Mouse (Mus musculus): Measurements from ENCODE around the gene Mtfr1l. TPM values are rescaled to one million over a fixed set of nuclear protein-coding genes. Genes with fewer than 3 reads are reported as not detected.
A peak's percentile ranks its signal among the peaks of the same experiment; 100 is the strongest.

The Mtfr1l gene
- polyA plus RNA-seq, 1 experiment from 2014 or later, result 170 TPM

GRCm38 (mm10) chr4:134514309-134514930 lies 20.8 kb downstream of the Mtfr1l start:
- Histone ChIP-seq H3K27ac (replicated peaks in 1 of 2; ENCODE audit: control insufficient read depth in 1 of 2, insufficient read depth in 1 of 2, low read depth in 2 of 2, low read length in 2 of 2) (no peak overlapping the region), H3K27me3 (ENCODE audit: control insufficient read depth, insufficient read depth, low read length) (no peaks in the 10 kb centered on the region), H3K9ac (ENCODE audit: low read length) (no peak overlapping the region), H3K9me3 (ENCODE audit: control insufficient read depth, low read length) (no peaks in the 10 kb centered on the region), H3K36me3 (ENCODE audit: control insufficient read depth, insufficient read depth, low read length) (0 out of 2 replicates have a peak, but pooled peaks cover 4% of the 10 kb centered on the region), H3K4me3 (ENCODE audit: control insufficient read depth in 1 of 2, insufficient read depth in 1 of 2, low read depth in 1 of 2, low read length in 2 of 2) (no peak overlapping the region), H3K4me1 (ENCODE audit: control insufficient read depth in 2 of 2, insufficient read depth in 2 of 2, low read length in 2 of 2) (peaks cover 26 to 54% of the 10 kb centered on the region in 2 experiments), H3K4me2 (ENCODE audit: low read length) (no peak overlapping the region)
- no peak for ATAC-seq (ENCODE audit: insufficient number of reproducible peaks, insufficient read depth, low FRiP score, low read depth)
- 76% methylated on average over 11 of the region's 11 CpGs for WGBS

GRCm38 (mm10) chr4:134512798-134513197 lies 22.4 kb downstream of the Mtfr1l start:
- no peak; the same call in 1 of the 2 replicates for ATAC-seq (ENCODE audit: insufficient number of reproducible peaks, insufficient read depth, low FRiP score, low read depth)
- peak overlapping the region; percentile 62; the same call in 1 of the 2 replicates for H3K9ac ChIP-seq (ENCODE audit: low read length)
- H3K4me1 ChIP-seq (ENCODE audit: control insufficient read depth in 2 of 2, insufficient read depth in 2 of 2, low read length in 2 of 2), result peaks cover 21 to 48% of the 10 kb centered on the region in 2 experiments
- no peaks in the 10 kb centered on the region for H3K9me3 ChIP-seq (ENCODE audit: control insufficient read depth, low read length)
- WGBS, result 15% methylated on average over 14 of the region's 15 CpGs
- no peaks in the 10 kb centered on the region for H3K27me3 ChIP-seq (ENCODE audit: control insufficient read depth, insufficient read depth, low read length)
- peak overlapping the region; percentile 24 to 32 for H3K4me3 ChIP-seq (ENCODE audit: control insufficient read depth in 1 of 2, insufficient read depth in 1 of 2, low read depth in 1 of 2, low read length in 2 of 2)
- H3K4me2 ChIP-seq (ENCODE audit: low read length), result peak overlapping the region; percentile 67
- peaks cover 7% of the 10 kb centered on the region; the same call in 1 of the 2 replicates for H3K36me3 ChIP-seq (ENCODE audit: control insufficient read depth, insufficient read depth, low read length)
- 0 out of 4 replicates have a peak overlapping the region, but pooled peaks have one; percentile 14 for H3K27ac ChIP-seq (replicated peaks in 1 of 2; ENCODE audit: control insufficient read depth in 1 of 2, insufficient read depth in 1 of 2, low read depth in 2 of 2, low read length in 2 of 2)

- Histone ChIP-seq H3K9me3 (ENCODE audit: control insufficient read depth, low read length) (no peaks in the 10 kb centered on the region), H3K4me2 (ENCODE audit: low read length) (peak overlapping the region; percentile 80), H3K36me3 (ENCODE audit: control insufficient read depth, insufficient read depth, low read length) (peaks cover 16% of the 10 kb centered on the region), H3K9ac (ENCODE audit: low read length) (peak overlapping the region; percentile 73), H3K4me3 (ENCODE audit: control insufficient read depth in 1 of 2, insufficient read depth in 1 of 2, low read depth in 1 of 2, low read length in 2 of 2) (peak overlapping the region; percentile 12 to 61), H3K27ac (replicated peaks in 1 of 2; ENCODE audit: control insufficient read depth in 1 of 2, insufficient read depth in 1 of 2, low read depth in 2 of 2, low read length in 2 of 2) (no peak overlapping the region), H3K27me3 (ENCODE audit: control insufficient read depth, insufficient read depth, low read length) (no peaks in the 10 kb centered on the region), H3K4me1 (ENCODE audit: control insufficient read depth in 2 of 2, insufficient read depth in 2 of 2, low read length in 2 of 2) (peaks cover 13 to 37% of the 10 kb centered on the region in 2 experiments)
- ATAC-seq (ENCODE audit: insufficient number of reproducible peaks, insufficient read depth, low FRiP score, low read depth), result no peak
- WGBS, result 64% methylated on average over 6 of the region's 6 CpGs
These were observed 23.5 kb downstream of the Mtfr1l start for GRCm38 (mm10) chr4:134511730-134512129.

GRCm38 (mm10) chr4:134510845-134511411 lies 24.3 kb downstream of the Mtfr1l start, which contains the start of gene Aunip:
TSS of gene Aunip (plus strand) at chr4:134510999.
- Histone ChIP-seq H3K27ac (replicated peaks in 1 of 2; ENCODE audit: control insufficient read depth in 1 of 2, insufficient read depth in 1 of 2, low read depth in 2 of 2, low read length in 2 of 2) (0 out of 4 replicates have a peak within 1 kb of the TSS, but pooled peaks of 1 of the 2 experiments have one; percentile 7), H3K4me2 (ENCODE audit: low read length) (peak within 1 kb of the TSS; percentile 80), H3K4me1 (ENCODE audit: control insufficient read depth in 2 of 2, insufficient read depth in 2 of 2, low read length in 2 of 2) (peaks cover 10 to 29% of the 10 kb centered on the region in 2 experiments), H3K9me3 (ENCODE audit: control insufficient read depth, low read length) (no peaks in the 10 kb centered on the region), H3K9ac (ENCODE audit: low read length) (peak within 1 kb of the TSS; percentile 73), H3K27me3 (ENCODE audit: control insufficient read depth, insufficient read depth, low read length) (no peaks in the 10 kb centered on the region), H3K4me3 (ENCODE audit: control insufficient read depth in 1 of 2, insufficient read depth in 1 of 2, low read depth in 1 of 2, low read length in 2 of 2) (peak within 1 kb of the TSS; percentile 61 to 87), H3K36me3 (ENCODE audit: control insufficient read depth, insufficient read depth, low read length) (peaks cover 17% of the 10 kb centered on the region)
- WGBS, result 1% methylated on average over 42 of the region's 42 CpGs
- peak; percentile 89 for ATAC-seq (ENCODE audit: insufficient number of reproducible peaks, insufficient read depth, low FRiP score, low read depth)

GRCm38 (mm10) chr4:134510396-134510795 lies 24.8 kb downstream of the Mtfr1l start:
- 81% methylated on average over 4 of the region's 4 CpGs for WGBS
- Histone ChIP-seq H3K4me2 (ENCODE audit: low read length) (peak overlapping the region; percentile 80), H3K27ac (replicated peaks in 1 of 2; ENCODE audit: control insufficient read depth in 1 of 2, insufficient read depth in 1 of 2, low read depth in 2 of 2, low read length in 2 of 2) (no peak overlapping the region), H3K9me3 (ENCODE audit: control insufficient read depth, low read length) (no peaks in the 10 kb centered on the region), H3K36me3 (ENCODE audit: control insufficient read depth, insufficient read depth, low read length) (peaks cover 17% of the 10 kb centered on the region), H3K4me1 (ENCODE audit: control insufficient read depth in 2 of 2, insufficient read depth in 2 of 2, low read length in 2 of 2) (peaks cover 5 to 26% of the 10 kb centered on the region in 2 experiments), H3K9ac (ENCODE audit: low read length) (no peak overlapping the region), H3K27me3 (ENCODE audit: control insufficient read depth, insufficient read depth, low read length) (no peaks in the 10 kb centered on the region), H3K4me3 (ENCODE audit: control insufficient read depth in 1 of 2, insufficient read depth in 1 of 2, low read depth in 1 of 2, low read length in 2 of 2) (no peak overlapping the region)
- ATAC-seq (ENCODE audit: insufficient number of reproducible peaks, insufficient read depth, low FRiP score, low read depth), result no peak

GRCm38 (mm10) chr4:134506713-134507112 lies 28.5 kb downstream of the Mtfr1l start:
- WGBS, result 88% methylated on average over 19 of the region's 19 CpGs

GRCm38 (mm10) chr4:134505966-134506594 lies 29.1 kb downstream of the Mtfr1l start:
- peaks cover 0 to 1% of the 10 kb centered on the region in 2 experiments; a peak in 1 of 4 replicates for H3K4me1 ChIP-seq (ENCODE audit: control insufficient read depth in 2 of 2, insufficient read depth in 2 of 2, low read length in 2 of 2)
- H3K9me3 ChIP-seq (ENCODE audit: control insufficient read depth, low read length), result no peaks in the 10 kb centered on the region
- H3K27ac ChIP-seq (replicated peaks in 1 of 2; ENCODE audit: control insufficient read depth in 1 of 2, insufficient read depth in 1 of 2, low read depth in 2 of 2, low read length in 2 of 2), result no peak overlapping the region
- no peak overlapping the region for H3K4me3 ChIP-seq (ENCODE audit: control insufficient read depth in 1 of 2, insufficient read depth in 1 of 2, low read depth in 1 of 2, low read length in 2 of 2)
- 57% methylated on average over 3 of the region's 4 CpGs for WGBS
- no peak for ATAC-seq (ENCODE audit: insufficient number of reproducible peaks, insufficient read depth, low FRiP score, low read depth)
- H3K9ac ChIP-seq (ENCODE audit: low read length), result no peak overlapping the region
- peaks cover 13% of the 10 kb centered on the region for H3K36me3 ChIP-seq (ENCODE audit: control insufficient read depth, insufficient read depth, low read length)
- H3K4me2 ChIP-seq (ENCODE audit: low read length), result no peak overlapping the region
- no peaks in the 10 kb centered on the region for H3K27me3 ChIP-seq (ENCODE audit: control insufficient read depth, insufficient read depth, low read length)

More at GRCm38 (mm10) chr4:134506713-134507112, 28.5 kb downstream of the Mtfr1l start:
- H3K36me3 ChIP-seq (ENCODE audit: control insufficient read depth, insufficient read depth, low read length), result peaks cover 13% of the 10 kb centered on the region
- H3K4me3 ChIP-seq (ENCODE audit: control insufficient read depth in 1 of 2, insufficient read depth in 1 of 2, low read depth in 1 of 2, low read length in 2 of 2), result no peak overlapping the region
- H3K27ac ChIP-seq (replicated peaks in 1 of 2; ENCODE audit: control insufficient read depth in 1 of 2, insufficient read depth in 1 of 2, low read depth in 2 of 2, low read length in 2 of 2), result no peak overlapping the region
- H3K4me2 ChIP-seq (ENCODE audit: low read length), result no peak overlapping the region
- no peak overlapping the region for H3K9ac ChIP-seq (ENCODE audit: low read length)
- H3K27me3 ChIP-seq (ENCODE audit: control insufficient read depth, insufficient read depth, low read length), result no peaks in the 10 kb centered on the region
- no peak for ATAC-seq (ENCODE audit: insufficient number of reproducible peaks, insufficient read depth, low FRiP score, low read depth)
- peaks cover 0 to 7% of the 10 kb centered on the region in 2 experiments; a peak in 2 of 4 replicates for H3K4me1 ChIP-seq (ENCODE audit: control insufficient read depth in 2 of 2, insufficient read depth in 2 of 2, low read length in 2 of 2)
- H3K9me3 ChIP-seq (ENCODE audit: control insufficient read depth, low read length), result no peaks in the 10 kb centered on the region

All from heart, embryonic 14.5 days (tissue).